Mouse (Mus musculus) large intestine, adult 2 months (tissue): ENCODE results near the gene Phb2. TPM values are rescaled to one million over a fixed set of nuclear protein-coding genes. Genes with fewer than 3 reads are reported as not detected.
"Not testable (repeated sequence)": the region's sequence is repeated elsewhere in the genome, so short reads cannot be mapped to it uniquely, and the experiment has no call there.

ENCODE experiments used
- DNase-seq: peaks from one replicate; pipeline ENCODE4 v3.0.0-alpha.2; 2012; ENCODE audit warnings: low read depth, low spot score
- WGBS: fragments of 180-500 bp; shearing (Covaris S2); methylation state at CpG from one replicate; pipeline ENCODE4 v1.1.7; 2018; 5-methylcytosine and 5-hydroxymethylcytosine counted together
- polyA plus RNA-seq: library from polyadenylated mRNA; depleted of rRNA; stranded (reverse); fragments of >200 nt; gene quantifications from 2 replicates; pipeline ENCODE4 v1.2.3, GENCODE M21; 2012; rRNA removed

The Phb2 gene
- polyA plus RNA-seq = 215 and 267 TPM in 2 replicates

- peak; percentile 91 for DNase-seq
- WGBS = under 1% methylated on average over 76 of the region's 76 CpGs
These were observed at the start of gene Phb2, which contains the start of gene Emg1 for GRCm38 (mm10) chr6:124711824-124712782. TSS of gene Phb2 (plus strand) at chr6:124712336. TSS of gene Emg1 (minus strand) at chr6:124712178.

- peak; percentile 82 for DNase-seq
- WGBS = under 1% methylated on average over 86 of the region's 87 CpGs
These were observed 49.4 kb upstream of the Phb2 start, which contains the start of gene Lpcat3 for GRCm38 (mm10) chr6:124662477-124663423. TSS of gene Lpcat3 (plus strand) at chr6:124663027.

GRCm38 (mm10) chr6:124663424-124663795 lies 48.7 kb upstream of the Phb2 start:
- DNase-seq = no peak
- 8% methylated on average over 13 of the region's 13 CpGs for WGBS

GRCm38 (mm10) chr6:124664256-124664655 lies 47.9 kb upstream of the Phb2 start:
- DNase-seq = no peak
- WGBS = 73% methylated on average over 7 of the region's 7 CpGs

- 91% methylated on average over 10 of the region's 10 CpGs for whole genome bisulfite sequencing
- no peak for DNase-seq
These were observed 47.1 kb upstream of the Phb2 start for GRCm38 (mm10) chr6:124665011-124665410.

- 81% methylated on average over 11 of the region's 11 CpGs for WGBS
- no peak for DNase-seq
These were observed 42.8 kb upstream of the Phb2 start for GRCm38 (mm10) chr6:124669234-124669859.

GRCm38 (mm10) chr6:124670281-124670900 lies 41.7 kb upstream of the Phb2 start:
- 77% methylated on average over 7 of the region's 7 CpGs for WGBS
- no peak for DNase-seq

- DNase-seq = no peak
- 26% methylated on average over 6 of the region's 6 CpGs for WGBS
These were observed 40.0 kb upstream of the Phb2 start for GRCm38 (mm10) chr6:124672100-124672499.

- WGBS = 92% methylated on average over 9 of the region's 9 CpGs
- DNase-seq = no peak
These were observed 38.5 kb upstream of the Phb2 start for GRCm38 (mm10) chr6:124673619-124674018.

- 97% methylated on average over 7 of the region's 7 CpGs for WGBS
These were observed 37.5 kb upstream of the Phb2 start for GRCm38 (mm10) chr6:124674591-124674990.

GRCm38 (mm10) chr6:124676171-124676570 lies 36.0 kb upstream of the Phb2 start:
- WGBS = 54% methylated on average over 6 of the region's 6 CpGs

More at GRCm38 (mm10) chr6:124674591-124674990, 37.5 kb upstream of the Phb2 start:
- no peak for DNase-seq

GRCm38 (mm10) chr6:124678769-124679168 lies 33.4 kb upstream of the Phb2 start:
- no peak for DNase-seq
- WGBS = 80% methylated on average over 7 of the region's 7 CpGs

More at GRCm38 (mm10) chr6:124676171-124676570, 36.0 kb upstream of the Phb2 start:
- no peak for DNase-seq

- no peak for DNase-seq
- 58% methylated on average over 3 of the region's 3 CpGs for WGBS
These were observed 32.6 kb upstream of the Phb2 start for GRCm38 (mm10) chr6:124679486-124679885.

GRCm38 (mm10) chr6:124682291-124682690 lies 29.8 kb upstream of the Phb2 start:
- not testable (repeated sequence) for DNase-seq
- WGBS = 76% methylated on average over 6 of the region's 6 CpGs

- no peak for DNase-seq
- 42% methylated on average over 14 of the region's 14 CpGs for WGBS
These were observed 28.3 kb upstream of the Phb2 start for GRCm38 (mm10) chr6:124683591-124684417.

GRCm38 (mm10) chr6:124685606-124686386 lies 26.3 kb upstream of the Phb2 start:
- DNase-seq = no peak
- WGBS = 38% methylated on average over 12 of the region's 12 CpGs

- WGBS = 68% methylated on average over 1 of the region's 1 CpGs
- DNase-seq = not testable (repeated sequence)
These were observed 25.5 kb upstream of the Phb2 start for GRCm38 (mm10) chr6:124686644-124687043.
